Mouse (Mus musculus) mouse embryonic stem cell (cell line): ENCODE results near the gene Appl2.

Experiments used
- in situ Hi-C, 2 experiments: fragments of 300-500 bp; cut with MboI; formaldehyde crosslinking; loops; 1 replicate in 1 of 2; 3 replicates in 1 of 2; pipeline ENCODE4 v1.14.3; 2019 to 2020; ENCODE audit warnings: low sequenced_read_pairs in 2 of 2, low pct_unique_long_range_greater_than_20kb in 1 of 2, mixed read lengths in 1 of 2; ENCODE audit not compliant: unreplicated experiment in 1 of 2

Gene Appl2

DNA sequence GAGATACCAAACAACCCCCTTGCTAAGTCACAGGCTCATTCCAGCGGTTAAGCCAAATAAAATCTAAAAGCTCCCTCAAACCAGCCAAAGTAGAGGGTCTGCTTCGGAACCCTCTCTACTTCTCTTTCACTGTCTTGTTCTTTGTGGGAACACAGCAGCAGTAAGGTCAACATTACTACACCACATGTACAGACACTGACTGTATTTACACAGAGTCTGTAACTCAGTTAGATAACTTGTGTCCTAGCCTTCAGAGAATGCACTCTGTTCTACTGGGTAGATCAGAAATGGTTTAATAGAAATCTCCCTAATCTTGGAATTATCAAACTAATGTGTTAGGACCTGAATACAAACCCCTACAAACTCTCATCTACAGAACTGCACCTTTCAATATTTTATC is 12.3 kb downstream of the Appl2 start:
- in situ Hi-C loops, result no loop called here

DNA sequence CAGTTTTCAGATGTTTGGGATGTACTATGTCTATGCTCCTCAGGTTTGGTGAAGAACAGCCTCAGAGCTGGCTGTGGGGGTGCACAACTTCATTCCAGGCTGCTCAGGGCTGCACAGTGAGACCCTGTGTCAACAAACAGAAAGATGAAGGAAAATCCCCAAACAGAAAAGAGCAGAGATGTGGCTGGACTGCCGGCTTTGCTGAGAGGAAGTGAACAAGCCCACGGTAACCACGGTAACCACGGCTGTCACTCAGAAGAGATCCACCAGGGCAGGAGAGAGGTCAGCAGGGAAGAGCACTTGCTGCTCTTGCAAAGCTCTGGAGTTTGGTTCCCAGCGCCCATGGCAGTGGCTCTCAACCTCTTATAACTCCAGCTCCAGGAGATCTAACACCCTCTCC is 14.1 kb downstream of the Appl2 start:
- in situ Hi-C loops, result no loop called here

DNA sequence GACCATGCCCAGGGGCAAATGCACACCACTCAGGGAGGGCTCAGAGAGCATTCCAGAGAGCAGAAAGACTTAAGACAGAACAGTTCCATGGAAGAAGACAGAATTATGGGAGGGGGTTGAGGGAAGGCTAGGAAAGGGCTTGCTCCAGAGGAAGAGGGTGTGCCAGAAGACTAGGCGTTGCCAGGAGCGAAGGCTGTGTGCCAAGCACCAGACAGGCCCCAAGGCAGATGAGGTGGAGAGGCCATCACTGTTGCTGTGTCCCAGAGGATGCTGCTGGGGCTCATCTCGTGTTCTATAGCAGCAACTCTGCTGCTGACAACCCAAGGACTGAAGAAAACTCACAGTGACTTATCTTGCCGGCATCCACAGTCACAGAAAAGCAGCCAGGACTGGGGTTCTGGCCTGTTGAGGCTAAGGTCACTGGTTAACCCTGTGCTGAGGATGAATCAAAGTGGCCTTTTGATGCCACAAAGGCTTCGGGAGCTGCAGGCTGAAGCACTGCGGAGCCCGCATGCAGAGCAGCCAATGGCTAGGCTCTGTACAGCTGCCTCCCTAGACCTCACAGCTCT is 15.6 kb downstream of the Appl2 start:
- in situ Hi-C loops, result no loop called here

DNA sequence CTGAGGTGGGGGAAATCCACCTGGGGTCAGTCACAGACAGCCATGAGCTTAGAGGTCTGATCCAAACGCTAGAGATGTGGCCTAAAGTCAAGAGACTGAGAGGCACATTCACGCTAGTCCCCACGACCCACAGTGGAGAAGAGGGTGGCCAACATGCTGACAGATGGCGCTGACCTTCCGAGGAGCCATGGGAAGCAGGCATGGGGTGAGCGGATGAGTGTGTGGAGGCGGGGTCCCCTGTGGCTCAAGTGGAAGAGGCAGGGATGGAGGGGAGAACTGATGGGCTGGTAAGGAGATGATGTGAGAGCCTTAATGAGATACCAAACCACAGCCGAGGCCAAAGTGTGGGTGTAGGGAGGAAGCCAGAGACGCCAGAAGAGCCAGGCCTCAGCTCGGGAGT is 16.8 kb downstream of the Appl2 start:
- in situ Hi-C loops, result no loop called here

DNA sequence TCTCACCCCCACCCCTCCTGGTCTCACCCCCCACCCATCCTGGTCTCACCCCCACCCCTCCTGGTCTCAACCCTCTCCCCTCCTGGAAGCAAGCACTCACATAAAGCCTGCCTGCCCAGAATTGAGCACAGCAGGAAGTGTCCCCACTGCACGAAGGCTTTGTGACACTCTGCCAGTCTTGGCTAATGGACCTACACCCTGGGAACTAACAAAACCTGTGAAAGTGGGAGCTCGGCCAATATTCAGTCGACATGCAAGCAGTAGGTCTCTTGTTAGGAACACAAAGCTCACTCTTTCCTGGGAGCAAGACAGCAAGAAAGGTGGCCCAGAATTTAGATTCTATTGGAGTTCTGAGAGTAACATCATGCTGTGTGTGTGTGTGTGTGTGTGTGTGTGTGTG is 17.6 kb downstream of the Appl2 start:
- in situ Hi-C loops, result no loop called here

DNA sequence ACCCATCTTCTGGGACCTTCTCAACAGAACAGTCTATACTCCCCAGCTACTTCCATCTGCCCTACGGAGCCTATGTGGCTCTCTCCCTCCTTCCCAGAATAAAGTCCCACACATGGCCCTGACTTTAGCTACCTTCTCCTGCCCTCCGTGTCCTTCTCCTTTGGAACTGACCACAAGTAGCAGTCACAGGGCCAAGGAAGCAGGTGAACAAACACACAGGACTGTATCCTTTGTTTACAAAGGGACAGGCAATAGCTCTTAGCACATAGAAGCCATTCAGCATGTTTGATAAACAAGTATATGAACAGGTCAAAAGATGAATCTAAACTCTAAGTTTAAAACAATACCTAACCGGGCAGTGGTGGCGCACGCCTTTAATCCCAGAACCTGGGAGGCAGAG is 18.7 kb downstream of the Appl2 start:
- in situ Hi-C loops, result no loop called here

DNA sequence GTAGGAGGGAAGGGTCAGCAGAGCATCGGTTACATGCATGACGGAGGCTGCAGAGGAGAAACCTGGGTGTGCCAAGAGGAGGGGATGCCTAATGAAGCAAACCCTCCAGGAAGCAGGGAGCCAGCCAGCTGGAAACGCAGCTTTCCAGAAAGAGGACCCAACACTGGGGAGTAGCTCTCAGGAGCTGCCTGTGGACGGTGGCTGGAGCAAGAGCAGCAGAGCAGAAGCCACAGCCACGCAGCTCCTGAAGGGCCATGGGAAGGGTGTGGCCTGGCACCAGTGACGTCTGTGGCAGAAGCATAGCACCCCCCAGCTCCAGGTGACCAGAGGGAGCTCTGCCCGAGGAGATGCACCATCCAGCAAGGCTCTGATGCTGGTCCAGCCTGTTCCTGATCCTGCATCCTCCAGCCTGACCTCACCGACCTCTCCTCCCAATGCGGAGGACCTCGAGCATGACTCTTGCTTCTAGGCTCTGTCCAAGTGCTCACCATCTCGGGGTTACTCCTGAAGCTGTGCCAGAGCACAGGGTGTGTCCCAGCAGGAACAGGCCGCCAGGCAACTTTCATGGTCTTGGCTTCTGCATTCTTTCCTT is 19.3 kb downstream of the Appl2 start:
- in situ Hi-C loops, result no loop called here

DNA sequence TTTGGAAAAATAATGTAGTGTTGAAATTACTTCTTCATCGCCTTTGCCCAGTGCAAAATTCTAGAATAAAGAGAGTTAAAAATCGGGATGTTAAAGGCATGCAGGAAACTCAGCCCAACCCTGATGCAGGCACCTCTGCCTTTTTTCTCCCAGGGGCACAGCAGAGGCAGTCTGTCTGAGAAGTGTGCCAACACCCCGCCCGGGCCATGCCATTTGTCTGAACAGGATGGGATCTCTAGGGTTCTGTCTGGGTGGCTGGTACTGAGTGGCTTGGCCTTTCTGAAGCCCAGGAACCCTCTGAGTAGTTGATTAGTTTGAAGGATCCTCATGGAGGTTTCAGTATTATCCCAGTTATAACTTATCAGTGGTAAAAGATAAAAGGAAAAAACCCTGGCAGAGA is 20.3 kb downstream of the Appl2 start:
- in situ Hi-C loops, result no loop called here

DNA sequence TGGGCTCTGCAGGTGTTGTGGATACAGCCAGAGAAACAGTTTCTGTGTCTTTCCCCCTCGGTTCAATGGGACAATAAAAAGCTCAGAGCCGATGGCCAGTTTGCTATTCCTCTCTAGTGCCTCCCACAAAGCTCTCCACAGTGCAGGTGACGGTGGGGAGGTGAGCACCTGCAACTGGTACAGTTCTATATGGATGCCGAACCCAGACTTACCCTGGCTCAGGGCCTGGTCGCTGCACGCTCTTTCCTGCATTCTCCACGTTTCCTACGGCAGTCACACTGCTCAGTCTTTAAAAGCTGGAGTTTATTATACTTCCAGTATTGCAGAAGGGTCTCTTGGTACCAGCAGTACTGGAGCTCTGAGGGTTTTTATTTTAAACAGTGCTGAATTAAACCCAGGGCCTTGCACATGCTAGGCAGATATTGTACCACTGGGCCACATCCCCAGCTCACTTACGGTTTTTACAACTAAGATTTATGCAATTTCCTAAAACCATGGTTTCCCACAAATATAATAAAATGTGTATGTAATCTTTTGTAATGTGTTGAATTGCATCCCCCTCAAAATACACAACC is 21.3 kb downstream of the Appl2 start:
- in situ Hi-C loops, result no loop called here

DNA sequence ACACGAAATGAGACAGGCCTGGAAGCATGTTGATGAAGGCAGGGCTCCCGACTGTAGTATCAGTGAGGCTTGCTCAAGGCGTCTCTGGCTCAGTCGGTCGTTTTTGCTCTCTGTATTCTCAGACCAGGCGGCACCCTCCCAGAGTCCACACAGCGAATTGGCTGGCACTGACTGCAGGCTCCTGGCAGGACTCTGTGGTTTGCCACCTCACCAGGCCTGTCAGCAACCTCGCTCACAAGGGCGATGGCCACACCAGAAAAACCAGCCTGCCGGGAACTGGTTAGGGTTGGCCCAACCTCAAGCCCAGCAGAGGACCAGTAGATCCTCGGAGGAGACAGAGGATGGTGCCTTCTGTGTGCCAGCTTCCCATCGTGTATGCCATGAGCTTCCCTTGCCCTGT is 23.7 kb downstream of the Appl2 start:
- in situ Hi-C loops, result no loop called here

DNA sequence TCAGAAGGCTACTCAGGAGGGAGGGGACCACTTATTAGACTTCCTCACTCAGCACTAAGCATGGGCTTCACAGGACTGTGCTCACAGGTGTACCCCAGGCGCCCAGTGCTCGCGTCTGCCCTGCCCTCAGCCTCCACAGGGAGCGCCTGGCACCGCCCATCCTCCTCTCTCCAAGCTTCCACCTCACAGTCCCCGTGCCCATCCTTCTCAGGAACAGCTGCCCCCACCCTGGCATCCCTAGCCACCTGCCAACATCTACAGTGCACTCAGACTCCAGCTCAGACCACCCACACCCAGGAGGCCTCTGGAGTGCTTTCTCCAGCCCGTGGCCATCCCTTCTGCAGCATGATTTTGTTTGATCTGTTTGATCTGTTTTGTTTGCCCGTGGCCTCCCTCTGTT is 24.5 kb downstream of the Appl2 start:
- in situ Hi-C loops, result no loop called here

DNA sequence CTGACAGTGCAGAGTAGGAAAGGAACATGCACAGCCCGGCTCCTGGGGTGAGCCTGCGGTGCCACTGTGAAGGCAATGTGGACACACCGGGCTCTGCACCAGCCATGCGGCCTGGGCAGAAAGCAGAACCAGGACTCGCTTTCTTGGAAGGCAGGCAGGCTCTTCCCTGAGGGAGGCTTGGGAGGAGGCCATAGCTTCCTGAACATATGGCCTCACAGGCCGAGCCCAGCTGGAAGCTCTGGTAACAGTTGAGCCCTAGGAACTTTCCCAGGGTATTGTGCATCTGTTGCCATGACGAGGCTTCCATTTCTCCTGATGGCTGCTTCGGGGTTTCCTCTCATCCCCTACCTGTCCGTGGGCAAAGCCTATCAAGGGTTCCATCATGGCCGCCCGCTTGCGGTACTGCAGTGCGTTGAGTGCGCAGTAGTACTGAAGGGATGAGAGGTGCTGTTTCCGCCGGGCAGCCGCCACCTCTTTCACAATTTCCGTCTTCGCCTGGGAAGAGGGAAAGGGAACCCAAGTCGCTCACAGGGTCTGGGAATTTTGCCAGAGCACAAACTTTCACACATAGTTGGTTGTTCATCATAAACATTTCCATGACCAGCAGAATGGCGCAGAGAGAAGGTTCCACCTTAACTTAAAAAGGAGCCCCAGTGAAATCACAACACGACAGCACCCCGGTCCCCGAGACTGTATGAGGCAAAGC is 28.0 kb downstream of the Appl2 start:
- in situ Hi-C loops, result no loop called here

DNA sequence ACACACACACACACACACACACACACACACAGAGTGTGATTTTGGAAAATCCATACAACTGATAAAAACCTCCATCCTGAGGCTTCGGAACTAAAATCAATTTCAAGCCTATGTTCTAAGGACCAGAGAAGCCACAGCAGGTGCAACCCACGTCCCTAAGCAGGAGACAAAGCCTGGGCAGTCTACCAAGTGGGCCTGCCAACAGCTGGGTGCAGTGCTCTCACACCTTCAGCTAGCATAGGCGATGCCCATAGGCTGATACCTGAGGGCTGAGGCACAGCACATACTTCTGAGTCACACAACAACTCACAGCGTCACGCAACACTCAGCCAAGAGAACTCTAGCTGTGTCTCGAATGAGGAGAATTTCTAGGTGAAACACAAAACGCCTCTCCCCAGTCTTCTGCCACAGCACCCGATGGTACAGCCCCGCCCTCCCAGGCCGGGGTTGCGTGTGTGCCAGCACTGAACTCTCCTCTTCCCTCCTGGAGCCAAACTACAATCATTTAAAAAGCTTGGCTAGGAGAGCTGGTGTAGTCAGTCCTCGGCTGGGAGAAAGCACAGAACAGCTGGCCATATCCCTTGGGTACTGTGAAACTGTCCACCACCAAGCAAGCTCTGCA is 29.6 kb downstream of the Appl2 start:
- in situ Hi-C loops, result no loop called here

DNA sequence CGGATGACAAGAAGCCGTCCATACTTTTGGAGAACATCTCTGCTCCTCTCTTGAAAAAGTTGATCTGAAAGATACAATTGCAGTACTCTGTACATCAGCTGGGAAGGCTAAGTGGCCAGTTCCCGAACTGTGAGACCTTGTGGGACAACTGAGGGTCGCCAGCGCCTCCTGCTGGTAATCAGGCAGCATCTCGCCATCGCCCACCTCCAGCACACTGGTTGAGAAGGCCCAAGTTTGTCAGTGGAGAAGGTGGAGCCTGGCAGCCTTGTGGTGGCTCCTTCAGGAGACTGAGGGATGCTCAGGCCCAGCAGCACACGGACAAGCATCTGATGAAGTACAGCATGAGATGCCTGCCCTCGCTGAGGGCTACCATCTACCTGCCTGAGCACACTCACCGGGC is 31.2 kb downstream of the Appl2 start:
- in situ Hi-C loops, result no loop called here

DNA sequence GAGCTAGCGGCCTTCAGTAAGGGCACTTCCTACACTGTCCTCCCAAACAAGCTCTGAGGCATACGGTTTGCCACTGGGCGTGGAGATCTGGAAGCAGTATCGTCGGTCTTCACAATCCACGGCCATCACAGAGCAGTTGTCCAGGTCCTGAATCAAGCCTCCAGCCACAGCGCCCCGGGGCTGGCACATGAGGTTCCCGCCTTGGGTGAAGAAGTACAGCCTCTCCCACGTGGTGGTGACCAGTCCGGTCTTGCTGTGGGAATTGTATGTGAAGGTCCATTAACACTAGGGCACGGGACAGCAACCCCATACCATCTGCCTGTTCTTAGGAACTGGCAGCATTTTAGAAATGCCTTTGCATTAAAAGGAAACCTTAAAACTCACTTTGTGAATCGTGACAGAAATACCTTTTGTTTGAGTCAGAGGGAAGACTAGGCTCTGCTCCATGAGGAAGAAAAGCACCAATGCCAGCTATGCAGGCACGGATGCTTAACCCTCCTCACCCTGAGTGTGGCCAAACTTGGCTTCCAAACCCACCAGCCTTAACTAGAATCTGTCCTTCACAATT is 35.8 kb downstream of the Appl2 start:
- in situ Hi-C loops, result no loop called here

DNA sequence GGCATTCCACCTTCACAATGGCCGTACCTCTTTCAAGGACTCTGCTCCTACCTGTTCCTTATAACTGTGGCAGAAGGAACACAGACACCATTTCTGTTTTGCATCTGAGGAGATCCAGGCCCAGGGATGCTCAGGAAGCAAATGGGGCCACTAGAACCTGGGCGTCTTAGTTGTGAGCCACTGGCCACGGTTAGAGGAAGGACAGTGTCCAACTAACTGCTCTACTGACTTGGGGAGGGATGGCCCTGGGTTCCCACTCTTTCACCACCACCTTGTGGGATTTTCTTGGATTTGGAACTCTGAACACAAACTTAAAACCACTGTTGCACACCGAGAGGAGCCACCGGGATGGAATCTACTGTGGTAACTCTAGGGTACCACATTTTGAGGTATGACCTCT is 36.7 kb downstream of the Appl2 start:
- in situ Hi-C loops, result no loop called here

DNA sequence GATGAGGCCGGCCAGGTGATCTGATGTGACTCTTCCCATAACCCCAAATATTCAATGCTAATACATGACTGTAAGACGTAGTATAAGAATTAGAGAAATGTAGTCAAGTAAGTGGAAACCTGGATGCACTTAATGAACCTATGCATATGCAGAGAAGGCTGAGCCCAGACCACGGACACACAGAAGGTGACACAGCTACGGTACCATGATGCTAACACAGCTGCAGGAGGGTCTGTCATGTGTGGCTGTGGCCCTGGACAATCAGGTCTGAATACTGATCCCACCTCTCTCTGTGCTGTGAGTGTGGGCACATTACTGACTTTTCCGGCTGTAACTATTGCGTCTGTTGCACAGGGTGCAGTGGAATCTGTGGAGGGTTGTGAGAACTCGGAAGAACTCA is 38.0 kb downstream of the Appl2 start:
- in situ Hi-C loops, result no loop called here

DNA sequence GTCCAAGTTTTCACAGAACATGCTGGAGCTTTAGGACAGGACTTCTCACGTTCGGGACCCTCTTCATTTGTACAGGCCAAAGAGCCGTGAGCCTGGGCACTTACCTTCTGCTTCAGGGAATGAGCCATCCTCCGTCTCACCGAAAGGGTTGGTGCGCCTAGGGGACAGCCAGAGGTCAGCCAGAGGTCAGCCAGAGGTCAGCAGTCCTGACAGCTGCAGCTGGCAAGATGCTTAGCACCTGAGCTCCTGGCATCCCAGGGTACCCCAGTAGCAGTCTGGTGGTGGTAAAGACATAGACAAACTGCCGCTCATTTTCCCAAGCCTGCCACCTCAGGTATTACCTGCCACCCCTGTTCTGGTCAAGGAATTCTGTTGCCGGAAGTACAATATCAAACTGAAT is 39.9 kb downstream of the Appl2 start:
- in situ Hi-C loops, result no loop called here

DNA sequence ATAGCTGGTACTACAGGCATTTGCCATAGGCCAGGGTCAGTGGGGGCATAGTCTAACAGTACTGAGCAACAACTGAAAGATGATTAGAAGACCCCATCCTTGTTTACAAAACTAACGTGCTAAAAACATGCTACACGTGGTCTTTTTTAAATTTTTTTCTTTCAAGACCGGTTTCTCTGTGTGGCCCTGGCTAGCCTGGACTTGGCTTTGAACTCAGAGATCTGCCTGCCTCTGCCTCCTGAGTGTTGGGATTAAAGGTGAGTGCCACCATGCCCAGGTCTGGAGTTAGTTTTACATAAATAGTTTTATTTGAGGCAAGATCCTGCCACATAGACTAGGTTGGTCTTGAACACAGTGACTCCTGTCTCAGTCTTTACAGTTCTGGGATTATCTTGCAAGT is 41.4 kb downstream of the Appl2 start:
- in situ Hi-C loops, result no loop called here
